Mouse (Mus musculus) heart, embryonic 12.5 days (tissue): ENCODE measurements around the gene Pgp. TPM values are rescaled to one million over a fixed set of nuclear protein-coding genes. Genes with fewer than 3 reads are reported as not detected.
"Not testable (repeated sequence)": the region's sequence is repeated elsewhere in the genome, so short reads cannot be mapped to it uniquely, and the experiment has no call there.

Experiments
- ATAC-seq: fragments of 200-750 bp; cut with Nextera tagmentation; 2 replicates; pipeline ENCODE4 v1.8.0; 2017; ENCODE audit warnings: moderate TSS enrichment, moderate library complexity; ENCODE audit not compliant: insufficient number of reproducible peaks, low FRiP score
- H3K27ac ChIP-seq: fragments of 300-500 bp; sonication (generic); 2 replicates; pipeline ENCODE4 v1.5.1; 2016; ENCODE audit warnings: mild to moderate bottlenecking, moderate library complexity; ENCODE audit not compliant: poor library complexity, severe bottlenecking
- H3K27me3 ChIP-seq: fragments of 300-500 bp; sonication (generic); replicated peaks from 2 replicates; pipeline ENCODE4 v1.6.1; 2016; ENCODE audit warnings: mild to moderate bottlenecking, moderate library complexity
- H3K36me3 ChIP-seq: fragments of 300-500 bp; sonication (generic); 2 replicates; pipeline ENCODE4 v1.6.1; 2016; ENCODE audit warnings: mild to moderate bottlenecking, moderate library complexity
- H3K4me1 ChIP-seq: fragments of 300-500 bp; sonication (generic); replicated peaks from 2 replicates; pipeline ENCODE4 v1.6.1; 2016; ENCODE audit warnings: mild to moderate bottlenecking
- H3K4me2 ChIP-seq: fragments of 300-500 bp; sonication (generic); 2 replicates; pipeline ENCODE4 v1.6.1; 2016; ENCODE audit warnings: mild to moderate bottlenecking, moderate library complexity
- H3K4me3 ChIP-seq: fragments of 300-500 bp; sonication (generic); 2 replicates; pipeline ENCODE4 v1.5.1; 2016; ENCODE audit warnings: mild to moderate bottlenecking
- H3K9ac ChIP-seq: fragments of 300-500 bp; sonication (generic); 2 replicates; pipeline ENCODE4 v1.6.1; 2016; ENCODE audit warnings: mild to moderate bottlenecking, moderate library complexity
- H3K9me3 ChIP-seq: fragments of 300-500 bp; sonication (generic); replicated peaks from 2 replicates; pipeline ENCODE4 v1.6.1; 2016; ENCODE audit warnings: mild to moderate bottlenecking, moderate library complexity
- WGBS: fragments of 180-500 bp; shearing (Covaris S2); methylation state at CpG from one replicate; pipeline ENCODE4 v1.1.7; 2016; 5-methylcytosine and 5-hydroxymethylcytosine counted together
- polyA plus RNA-seq: library from polyadenylated mRNA; unstranded; fragments of >200 nt; fragmentation: Nextera tagmentation; extraction: Ambion mirVana; gene quantifications from 2 replicates; pipeline ENCODE4 v1.2.1, GENCODE M21; 2016

The Pgp gene
- polyA plus RNA-seq: 71.9 and 73.7 TPM in 2 replicates

DNA sequence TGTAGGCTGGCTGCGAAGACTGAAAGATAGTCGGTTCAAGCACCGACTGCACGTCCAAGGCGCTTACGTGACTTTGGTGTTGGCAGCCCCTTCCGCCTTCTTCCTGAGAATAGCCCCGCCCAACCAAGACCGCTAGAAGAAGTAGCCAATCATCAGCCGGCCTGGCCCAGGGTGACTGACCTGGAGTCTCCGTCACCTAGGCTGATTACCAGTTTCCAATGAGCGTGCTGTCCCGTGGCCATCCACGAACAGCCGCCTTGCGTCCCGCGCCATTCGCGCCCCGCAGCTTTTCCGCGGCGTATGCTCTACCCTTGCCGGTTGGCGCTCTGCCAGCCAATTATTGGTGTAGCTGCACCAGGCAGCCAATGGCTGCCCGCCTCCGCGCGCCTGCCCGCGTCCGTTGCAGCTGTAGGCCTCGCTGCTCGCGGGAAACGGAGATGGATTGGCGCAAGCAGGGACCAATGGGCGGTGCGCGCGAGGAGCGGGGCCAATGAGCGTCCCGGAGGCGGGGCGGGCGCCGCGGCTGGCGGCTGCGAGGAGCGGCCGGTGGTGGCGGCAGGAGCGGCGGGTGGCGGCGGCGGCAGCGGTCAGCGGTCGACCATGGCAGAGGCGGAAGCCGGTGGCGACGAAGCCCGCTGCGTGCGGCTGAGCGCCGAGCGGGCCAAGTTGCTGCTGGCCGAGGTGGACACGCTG lies at the start of gene Pgp, which contains the start of gene E4f1:
TSS of gene Pgp (plus strand) at position 483 of the 693 bp plus-strand sequence.
TSS of gene E4f1 (minus strand) at position 404 of the 693 bp plus-strand sequence.
- ATAC-seq: peak; percentile 98
- peak within 1 kb of the TSS; percentile 76 for H3K4me3 ChIP-seq
- WGBS: under 1% methylated on average over 73 of the region's 75 CpGs

DNA sequence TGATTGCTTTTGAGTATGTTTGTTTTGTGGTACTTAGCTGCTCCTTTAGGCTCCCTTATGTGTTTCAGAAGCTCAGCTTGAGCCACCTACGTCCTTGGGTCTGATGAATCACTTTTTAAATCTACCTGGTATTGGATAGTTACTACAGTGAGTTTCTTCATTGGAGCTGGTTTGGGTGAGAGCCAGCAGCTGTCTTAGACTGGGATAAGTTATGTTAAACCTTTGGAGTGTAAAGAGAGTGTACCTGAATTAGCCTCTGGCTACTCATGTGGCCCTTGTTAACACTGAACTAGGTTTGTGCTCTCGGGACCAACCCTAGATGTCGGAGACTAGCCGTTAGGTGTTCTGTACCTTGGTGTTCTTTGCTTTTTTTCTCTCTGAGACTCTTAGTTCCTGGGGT lies 47.1 kb upstream of the Pgp start:
- Histone ChIP-seq H3K4me1 (peaks cover 6% of the 10 kb centered on the region; the same call in 1 of the 2 replicates), H3K9me3 (no peaks in the 10 kb centered on the region), H3K9ac (no peak overlapping the region), H3K4me3 (no peak overlapping the region), H3K27me3 (no peaks in the 10 kb centered on the region), H3K36me3 (peaks cover 71% of the 10 kb centered on the region), H3K27ac (no peak overlapping the region), H3K4me2 (no peak overlapping the region)
- ATAC-seq: no peak
- 95% methylated on average over 4 of the region's 4 CpGs for WGBS

More for the DNA sequence above, at the start of gene Pgp, which contains the start of gene E4f1:
- Histone ChIP-seq H3K4me2 (peak within 1 kb of the TSS; percentile 97), H3K27me3 (no peaks in the 10 kb centered on the region), H3K9me3 (no peaks in the 10 kb centered on the region), H3K36me3 (peaks cover 27% of the 10 kb centered on the region), H3K4me1 (peaks cover 31% of the 10 kb centered on the region), H3K9ac (peak within 1 kb of the TSS; percentile 91), H3K27ac (peak within 1 kb of the TSS; percentile 86)

DNA sequence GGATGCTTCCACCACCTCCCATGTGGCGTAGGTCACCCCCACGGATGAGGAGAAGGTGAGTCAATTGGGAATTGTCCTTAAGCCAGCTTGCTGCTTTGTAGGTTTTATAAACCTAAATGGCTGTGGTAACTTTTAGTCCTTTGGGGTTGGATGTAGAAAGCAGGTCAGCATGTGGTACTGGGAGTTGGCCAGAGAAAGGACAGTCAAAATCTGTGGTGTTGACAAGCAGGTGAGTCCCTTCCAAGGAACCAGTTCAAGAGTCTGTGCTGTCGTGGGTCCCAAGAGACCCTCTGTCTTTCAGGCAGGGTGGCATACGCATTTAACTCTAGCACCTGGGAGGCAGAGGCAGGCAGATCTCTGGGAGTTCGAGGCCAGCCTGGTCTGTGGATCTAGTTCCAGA lies 45.7 kb upstream of the Pgp start:
- H3K27me3 ChIP-seq: no peaks in the 10 kb centered on the region
- no peak overlapping the region for H3K4me2 ChIP-seq
- no peak overlapping the region for H3K27ac ChIP-seq
- no peak for ATAC-seq
- no peak overlapping the region for H3K4me3 ChIP-seq
- H3K9ac ChIP-seq: no peak overlapping the region
- no peaks in the 10 kb centered on the region for H3K9me3 ChIP-seq
- WGBS: 96% methylated on average over 5 of the region's 5 CpGs
- peaks cover 57% of the 10 kb centered on the region for H3K36me3 ChIP-seq
- peaks cover 14% of the 10 kb centered on the region for H3K4me1 ChIP-seq

DNA sequence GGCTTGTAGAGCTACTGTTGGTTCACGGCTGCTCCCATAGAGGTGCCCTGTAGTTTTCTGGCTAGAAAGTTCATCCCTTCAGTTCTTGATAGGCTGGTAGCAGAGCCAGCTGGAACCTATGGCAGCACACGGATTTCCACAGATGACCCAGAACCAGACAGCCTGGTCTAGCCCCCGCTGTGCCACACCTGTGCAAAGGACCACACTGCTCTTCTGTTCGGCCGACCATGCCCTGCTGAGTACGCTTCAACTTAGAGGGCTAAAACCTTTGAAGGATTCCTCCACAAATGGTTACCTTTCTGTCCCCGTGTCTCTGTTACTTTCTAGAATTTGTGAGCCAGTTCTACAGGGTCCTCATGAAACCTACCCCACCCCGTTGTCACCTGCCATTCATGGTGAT lies 44.9 kb upstream of the Pgp start:
- H3K9ac ChIP-seq, H3K27me3 ChIP-seq, H3K27ac ChIP-seq, ATAC-seq, H3K9me3 ChIP-seq, H3K4me2 ChIP-seq, H3K4me3 ChIP-seq: not testable (repeated sequence)
- peaks cover 48% of the 10 kb centered on the region for H3K36me3 ChIP-seq
- peaks cover 22% of the 10 kb centered on the region for H3K4me1 ChIP-seq
- 94% methylated on average over 6 of the region's 8 CpGs for WGBS

DNA sequence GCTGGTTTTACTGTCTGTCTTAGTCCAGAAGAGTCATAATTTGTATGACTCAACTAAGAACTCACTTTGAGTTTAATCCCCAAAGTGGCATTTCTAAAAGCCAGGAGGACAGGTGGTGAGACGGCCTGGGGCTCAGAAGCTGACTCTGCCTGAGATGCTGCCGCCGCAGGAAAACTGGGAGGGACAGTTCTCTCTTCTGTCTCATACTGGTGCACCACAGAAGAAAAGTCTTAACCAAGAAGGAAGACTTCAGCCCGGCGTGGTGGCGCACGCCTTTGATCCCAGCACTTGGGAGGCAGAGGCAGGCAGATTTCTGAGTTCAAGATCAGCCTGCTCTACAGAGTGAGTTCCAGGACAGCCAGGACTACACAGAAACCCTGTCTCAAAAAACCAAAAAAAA lies 44.3 kb upstream of the Pgp start:
- Histone ChIP-seq H3K36me3 (peaks cover 43% of the 10 kb centered on the region), H3K27ac (peak overlapping the region; percentile 98; the same call in 1 of the 2 replicates), H3K9ac (no peak overlapping the region), H3K27me3 (no peaks in the 10 kb centered on the region), H3K4me1 (peaks cover 28% of the 10 kb centered on the region), H3K4me2 (peak overlapping the region; percentile 66), H3K4me3 (peak overlapping the region; percentile 80; the same call in 1 of the 2 replicates), H3K9me3 (no peaks in the 10 kb centered on the region)
- 90% methylated on average over 7 of the region's 7 CpGs for WGBS
- ATAC-seq: no peak

DNA sequence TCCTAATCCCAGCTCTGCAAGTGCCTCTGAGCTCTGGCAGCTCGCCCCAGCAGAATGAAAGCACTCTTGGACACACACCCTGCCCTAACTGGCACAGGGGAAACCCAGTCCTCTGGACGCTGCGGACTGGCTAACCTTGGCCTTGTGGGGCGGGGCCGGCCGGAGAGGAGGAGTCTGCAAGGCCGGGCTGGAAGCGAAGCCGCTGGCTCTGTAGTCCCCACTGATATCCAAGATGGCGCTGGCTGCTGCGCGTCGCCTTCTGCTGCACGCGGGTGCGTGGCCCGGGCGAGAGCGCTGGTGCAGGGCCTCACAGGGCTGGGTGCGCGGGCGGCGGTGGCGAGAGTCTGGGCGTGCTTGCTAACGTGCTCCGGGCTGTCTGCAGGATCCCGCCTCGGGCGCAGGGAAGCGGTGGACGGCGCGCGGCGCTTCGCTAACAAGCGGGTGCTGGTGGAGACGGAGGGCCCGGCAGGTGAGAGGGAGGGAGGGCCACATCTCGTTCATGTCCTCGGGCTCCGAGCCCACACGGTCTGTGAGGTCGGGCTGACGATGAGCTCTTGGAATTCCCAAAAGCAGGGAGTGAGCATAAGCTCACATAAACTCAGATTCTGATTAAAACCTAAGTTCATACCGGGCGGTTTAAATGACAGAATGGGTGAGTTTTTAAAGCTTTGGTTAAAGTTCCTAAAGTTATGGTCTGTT lies 43.6 kb upstream of the Pgp start, which contains the start of gene Eci1:
TSS of gene Eci1 (plus strand) at position 171 of the 699 bp plus-strand sequence.
- ATAC-seq: peak; percentile 97
- Histone ChIP-seq H3K4me2 (peak within 1 kb of the TSS; percentile 66), H3K9me3 (no peaks in the 10 kb centered on the region), H3K4me1 (peaks cover 28% of the 10 kb centered on the region), H3K4me3 (peak within 1 kb of the TSS; percentile 80), H3K9ac (peak within 1 kb of the TSS; percentile 92), H3K36me3 (peaks cover 37% of the 10 kb centered on the region), H3K27me3 (no peaks in the 10 kb centered on the region), H3K27ac (peak within 1 kb of the TSS; percentile 98)
- WGBS: under 1% methylated on average over 48 of the region's 48 CpGs

DNA sequence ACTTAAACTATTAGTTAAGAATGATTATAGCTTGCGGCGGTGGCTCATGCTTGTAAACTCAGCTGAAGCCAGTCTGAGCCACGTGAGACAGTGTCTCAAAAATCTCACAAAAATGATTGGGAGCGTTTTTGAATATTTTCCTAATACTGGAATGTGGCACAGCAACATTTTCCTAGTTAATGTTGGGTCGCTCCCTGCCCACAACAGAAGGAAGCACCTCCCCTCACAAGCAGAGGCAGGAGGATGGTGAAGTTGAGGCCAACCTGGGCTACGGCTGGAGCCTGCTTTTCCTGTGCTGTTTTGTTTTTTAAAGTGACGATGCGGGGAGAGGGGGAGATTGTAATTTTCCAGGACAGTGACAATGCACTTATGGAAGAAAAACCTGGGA lies 43.0 kb upstream of the Pgp start:
- Histone ChIP-seq H3K4me1 (peaks cover 28% of the 10 kb centered on the region), H3K36me3 (peaks cover 35% of the 10 kb centered on the region), H3K27me3 (no peaks in the 10 kb centered on the region), H3K4me2 (peak overlapping the region; percentile 66), H3K9me3 (no peaks in the 10 kb centered on the region), H3K4me3 (peak overlapping the region; percentile 80), H3K9ac (peak overlapping the region; percentile 92), H3K27ac (peak overlapping the region; percentile 98)
- ATAC-seq: 0 out of 2 replicates have a peak, but pooled peaks have one; percentile 27
- WGBS: 5% methylated on average over 8 of the region's 8 CpGs

DNA sequence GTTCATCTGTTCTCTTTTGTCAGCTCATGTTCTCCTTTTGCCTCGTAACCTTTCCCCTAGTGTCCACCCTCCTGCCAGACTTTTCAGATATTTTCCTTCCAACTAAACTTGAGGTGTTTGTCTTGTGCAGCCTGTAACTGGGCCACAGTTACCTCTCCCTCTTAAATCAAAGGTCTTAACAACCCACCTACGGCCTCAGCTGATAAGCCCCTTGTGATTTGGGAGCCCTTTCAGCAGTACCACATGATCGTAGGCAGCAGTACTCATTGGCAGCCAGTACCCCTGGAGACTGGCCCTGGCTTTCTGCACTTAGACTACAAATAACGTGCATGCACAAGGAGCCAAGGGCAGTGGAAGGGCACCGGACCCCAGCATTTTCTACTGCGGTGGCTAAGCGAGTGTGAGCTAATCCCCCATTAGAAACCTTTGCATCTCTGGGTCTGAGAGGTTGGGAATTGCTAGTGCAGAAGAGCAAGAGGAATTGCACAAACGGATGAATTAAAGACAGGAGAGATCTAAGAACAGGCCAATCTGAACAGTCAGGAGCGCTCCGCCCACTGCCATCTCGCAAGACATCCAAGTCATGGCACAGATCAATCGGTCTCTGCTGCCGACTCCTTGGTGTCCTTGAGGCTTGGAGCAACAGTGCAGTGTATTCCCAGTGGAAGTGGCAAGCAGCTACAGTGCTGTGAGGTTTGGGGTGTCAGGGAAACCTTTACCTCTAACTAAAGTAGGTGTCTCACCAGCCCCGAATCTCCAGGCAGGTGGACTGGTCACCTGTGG lies 40.8 kb upstream of the Pgp start:
- WGBS: 61% methylated on average over 14 of the region's 14 CpGs
- Histone ChIP-seq H3K36me3 (peaks cover 33% of the 10 kb centered on the region), H3K4me2 (peak overlapping the region; percentile 42), H3K27ac (peak overlapping the region; percentile 88), H3K27me3 (no peaks in the 10 kb centered on the region), H3K9ac (peak overlapping the region; percentile 47), H3K4me3 (no peak overlapping the region; the same call in 1 of the 2 replicates), H3K9me3 (no peaks in the 10 kb centered on the region), H3K4me1 (peaks cover 28% of the 10 kb centered on the region)
- no peak for ATAC-seq

DNA sequence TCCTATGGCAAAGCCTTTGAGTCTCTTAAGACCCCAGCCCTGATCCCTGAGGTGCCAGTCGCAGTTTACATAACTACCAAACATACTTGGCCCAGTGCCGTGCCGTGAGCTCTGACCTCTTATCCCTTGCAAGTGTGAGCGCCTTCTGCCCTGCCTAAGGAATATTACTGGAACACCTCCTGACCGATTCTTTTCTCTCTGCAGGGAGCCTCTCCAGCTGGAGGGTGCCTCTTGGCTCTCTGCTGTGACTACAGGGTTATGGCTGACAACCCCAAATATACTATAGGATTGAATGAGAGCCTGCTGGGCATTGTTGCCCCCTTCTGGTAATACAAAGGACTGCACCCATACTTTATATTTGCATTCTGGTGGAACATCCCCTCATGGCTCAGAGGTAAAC lies 33.2 kb upstream of the Pgp start:
- Histone ChIP-seq H3K9me3 (no peaks in the 10 kb centered on the region), H3K9ac (no peak overlapping the region), H3K4me3 (no peak overlapping the region), H3K4me1 (no peaks in the 10 kb centered on the region), H3K36me3 (peaks cover 93% of the 10 kb centered on the region), H3K27ac (no peak overlapping the region), H3K27me3 (no peaks in the 10 kb centered on the region), H3K4me2 (no peak overlapping the region)
- WGBS: 81% methylated on average over 5 of the region's 5 CpGs
- ATAC-seq: no peak

DNA sequence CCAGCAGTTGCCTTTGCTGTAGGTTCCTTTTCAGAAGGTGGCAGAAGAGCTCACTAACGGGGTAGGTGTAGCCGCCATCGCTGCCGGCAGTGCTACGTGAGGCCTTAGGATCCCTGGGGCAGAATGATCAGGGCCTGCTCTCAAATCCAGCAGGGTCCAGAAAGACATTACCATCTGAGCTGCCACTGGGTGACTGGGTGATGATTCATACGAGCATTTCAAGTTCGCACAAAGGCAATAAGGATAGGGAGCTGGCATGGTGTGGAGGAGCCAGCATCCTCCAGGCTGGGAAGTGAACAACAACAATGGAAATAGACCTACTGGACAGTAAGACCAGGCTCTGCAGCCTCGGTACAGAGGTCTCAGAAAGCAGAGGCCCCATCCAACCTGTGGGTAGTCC lies 29.8 kb upstream of the Pgp start:
- 89% methylated on average over 8 of the region's 8 CpGs for WGBS

DNA sequence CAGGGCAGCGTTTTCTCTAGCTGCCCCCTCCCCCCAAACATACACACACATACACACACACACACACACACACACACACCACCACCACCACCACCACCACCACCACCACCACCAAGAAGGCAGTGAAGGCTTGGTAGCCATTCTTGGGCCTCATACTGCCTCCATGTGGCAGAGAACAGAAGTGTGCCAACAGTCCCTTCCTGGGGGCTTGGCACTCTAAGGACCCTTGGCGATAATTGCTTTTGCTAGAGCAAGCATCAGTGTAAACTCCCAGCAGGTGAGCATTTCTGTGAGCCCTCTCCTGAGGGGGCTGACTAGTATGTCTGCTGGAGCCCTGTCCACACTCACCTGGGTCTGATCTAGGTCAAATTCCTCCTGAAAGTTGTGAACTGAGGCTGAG lies 29.0 kb upstream of the Pgp start:
- Histone ChIP-seq H3K4me1 (no peaks in the 10 kb centered on the region), H3K4me3 (no peak overlapping the region), H3K9me3 (no peaks in the 10 kb centered on the region), H3K27ac (no peak overlapping the region), H3K27me3 (no peaks in the 10 kb centered on the region), H3K9ac (no peak overlapping the region), H3K36me3 (peaks cover 94% of the 10 kb centered on the region), H3K4me2 (no peak overlapping the region)
- WGBS: 57% methylated on average over 2 of the region's 2 CpGs
- ATAC-seq: no peak

More for the DNA sequence above, 29.8 kb upstream of the Pgp start:
- Histone ChIP-seq H3K9ac (no peak overlapping the region), H3K27ac (no peak overlapping the region), H3K4me1 (no peaks in the 10 kb centered on the region), H3K4me3 (no peak overlapping the region), H3K9me3 (no peaks in the 10 kb centered on the region), H3K27me3 (no peaks in the 10 kb centered on the region), H3K36me3 (peaks cover 94% of the 10 kb centered on the region), H3K4me2 (no peak overlapping the region)
- ATAC-seq: no peak
